Mouse (Mus musculus) ES-E14 (cell line): ENCODE measurements around the gene Bcat1.

Experiments
- CHD2 ChIP-seq: IDR thresholded peaks from 2 replicates; pipeline ENCODE4 v1.6.1; 2014; ENCODE audit warnings: mild to moderate bottlenecking, low read depth, low read length, inconsistent platforms
- HCFC1 ChIP-seq: IDR thresholded peaks from 2 replicates; pipeline ENCODE4 v1.6.1; 2012; ENCODE audit warnings: low read length, inconsistent platforms, borderline replicate concordance; ENCODE audit not compliant: insufficient read depth
- MAFK ChIP-seq: IDR thresholded peaks from 2 replicates; pipeline ENCODE4 v1.6.1; 2014; ENCODE audit warnings: mild to moderate bottlenecking, low read depth, low read length, inconsistent platforms; ENCODE audit not compliant: insufficient read depth
- ZNF384 ChIP-seq: IDR thresholded peaks from 2 replicates; pipeline ENCODE4 v1.6.1; 2012; ENCODE audit warnings: low read depth, low read length, inconsistent platforms

GRCm38 (mm10) chr6:145094431-145094830 is 18.4 kb upstream of the Bcat1 start:
- no peak for TF ChIP-seq MAFK
- TF ChIP-seq ZNF384: no peak
- TF ChIP-seq CHD2: 0 out of 2 replicates have a peak, but pooled peaks have one; percentile 42
- no peak for TF ChIP-seq HCFC1
